Mouse (Mus musculus) MEL (cell line): Measurements from ENCODE around the gene Rrh. TPM values are rescaled to one million over a fixed set of nuclear protein-coding genes. Genes with fewer than 3 reads are reported as not detected.

Experiments
- DNase-seq: peaks from one replicate; pipeline ENCODE4 v3.0.0; 2011; ENCODE audit warnings: low read depth, low spot score
- H3K27ac ChIP-seq: 2 replicates; pipeline ENCODE4 v1.5.1; 2012; ENCODE audit warnings: low read depth, mild to moderate bottlenecking, control low read depth, low read length, moderate library complexity; ENCODE audit not compliant: control insufficient read depth
- H3K27me3 ChIP-seq, 2 experiments: fragments of 150-350 bp in 1 of 2; sonication (generic) in 1 of 2; 2 replicates each; pipeline ENCODE4 v1.6.1; 2012; ENCODE audit warnings: low read length in 2 of 2, mild to moderate bottlenecking in 2 of 2, improper control_type of control experiment in 1 of 2, moderate library complexity in 1 of 2; ENCODE audit not compliant: insufficient read depth in 2 of 2, control insufficient read depth in 1 of 2
- H3K36me3 ChIP-seq, 2 experiments: 2 replicates each; pipeline ENCODE4 v1.6.1; 2012 to 2014; ENCODE audit warnings: low read length in 2 of 2, improper control_type of control experiment in 1 of 2, inconsistent platforms in 1 of 2, mild to moderate bottlenecking in 1 of 2; ENCODE audit not compliant: insufficient read depth in 2 of 2, control insufficient read depth in 1 of 2
- H3K4me1 ChIP-seq, 2 experiments: fragments of 150-350 bp in 1 of 2; sonication (generic) in 1 of 2; 2 replicates each; pipeline ENCODE4 v1.6.1; 2012; ENCODE audit warnings: low read length in 2 of 2, improper control_type of control experiment in 1 of 2, mild to moderate bottlenecking in 1 of 2; ENCODE audit not compliant: insufficient read depth in 2 of 2, control insufficient read depth in 1 of 2
- H3K4me3 ChIP-seq, 2 experiments: fragments of 150-350 bp in 1 of 2; sonication (generic) in 1 of 2; 2 replicates each; pipeline ENCODE4 v1.5.1; 2012; ENCODE audit warnings: low read depth in 2 of 2, low read length in 2 of 2, mild to moderate bottlenecking in 2 of 2, moderate library complexity in 2 of 2, control low read depth in 1 of 2, improper control_type of control experiment in 1 of 2; ENCODE audit not compliant: control insufficient read depth in 1 of 2, insufficient read depth in 1 of 2
- H3K79me2 ChIP-seq: 2 replicates; pipeline ENCODE4 v1.6.1; 2012; ENCODE audit warnings: mild to moderate bottlenecking, low read length, moderate library complexity; ENCODE audit not compliant: control insufficient read depth, poor library complexity, insufficient read depth
- H3K9ac ChIP-seq: 2 replicates; pipeline ENCODE4 v1.6.1; 2012; ENCODE audit warnings: low read depth, mild to moderate bottlenecking, control low read depth, low read length, moderate library complexity; ENCODE audit not compliant: control insufficient read depth, poor library complexity, severe bottlenecking
- H3K9me3 ChIP-seq: fragments of 150-350 bp; sonication (generic); replicated peaks from 2 replicates; pipeline ENCODE4 v1.6.1; 2012; ENCODE audit warnings: mild to moderate bottlenecking, low read length, improper control_type of control experiment, moderate library complexity; ENCODE audit not compliant: insufficient read depth
- CTCF ChIP-seq, 3 experiments: IDR thresholded peaks in 2 of 3; conservative IDR thresholded peaks in 1 of 3; 2 replicates each; pipeline ENCODE4 v1.5.1; 2011 to 2012; ENCODE audit warnings: low read length in 3 of 3, low read depth in 2 of 3, mild to moderate bottlenecking in 2 of 3, improper control_type of control experiment in 1 of 3, inconsistent platforms in 1 of 3, mixed read lengths in 1 of 3, moderate library complexity in 1 of 3; ENCODE audit not compliant: control insufficient read depth in 1 of 3, insufficient read depth in 1 of 3, poor library complexity in 1 of 3, severe bottlenecking in 1 of 3
- E2F4 ChIP-seq: IDR thresholded peaks from 2 replicates; pipeline ENCODE4 v1.6.1; 2011; ENCODE audit warnings: low read depth, low read length, improper control_type of control experiment, borderline replicate concordance
- GABPA ChIP-seq: IDR thresholded peaks from 2 replicates; pipeline ENCODE4 v1.6.1; 2012; ENCODE audit warnings: low read depth, mild to moderate bottlenecking, inconsistent platforms, low read length, improper control_type of control experiment, moderate library complexity
- HCFC1 ChIP-seq: IDR thresholded peaks from 2 replicates; pipeline ENCODE4 v1.6.1; 2012; ENCODE audit warnings: low read depth, mild to moderate bottlenecking, inconsistent platforms, low read length, improper control_type of control experiment, moderate library complexity
- MAFK ChIP-seq: IDR thresholded peaks from 2 replicates; pipeline ENCODE4 v1.6.1; 2011; ENCODE audit warnings: low read depth, mild to moderate bottlenecking, low read length, improper control_type of control experiment, borderline replicate concordance
- MAX ChIP-seq: IDR thresholded peaks from 2 replicates; pipeline ENCODE4 v1.6.1; 2011; ENCODE audit warnings: low read length, improper control_type of control experiment
- MEF2A ChIP-seq: IDR thresholded peaks from 2 replicates; pipeline ENCODE4 v1.6.1; 2014; ENCODE audit warnings: low read depth, mild to moderate bottlenecking, inconsistent platforms, low read length, improper control_type of control experiment; ENCODE audit not compliant: poor library complexity, insufficient replicate concordance, severe bottlenecking; ENCODE audit errors: extremely low read depth
- MYC ChIP-seq: IDR thresholded peaks from 2 replicates; pipeline ENCODE4 v1.6.1; 2011; ENCODE audit warnings: low read depth, mild to moderate bottlenecking, low read length, improper control_type of control experiment, moderate library complexity
- POLR2AphosphoS2 ChIP-seq: IDR thresholded peaks from 2 replicates; pipeline ENCODE4 v1.6.1; 2011; ENCODE audit warnings: low read length, improper control_type of control experiment
- RAD21 ChIP-seq: IDR thresholded peaks from 2 replicates; pipeline ENCODE4 v1.6.1; 2011; ENCODE audit warnings: mild to moderate bottlenecking, low read depth, low read length, improper control_type of control experiment
- TAL1 ChIP-seq: IDR thresholded peaks from 2 replicates; pipeline ENCODE4 v1.6.1; 2012; ENCODE audit warnings: mild to moderate bottlenecking, inconsistent platforms, low read length, moderate library complexity, mixed read lengths
- UBTF ChIP-seq: IDR thresholded peaks from 2 replicates; pipeline ENCODE4 v1.6.1; 2012; ENCODE audit warnings: low read depth, mild to moderate bottlenecking, inconsistent platforms, low read length, improper control_type of control experiment, moderate library complexity, borderline replicate concordance; ENCODE audit not compliant: insufficient read depth
- ZKSCAN1 ChIP-seq: IDR thresholded peaks from 2 replicates; pipeline ENCODE4 v1.6.1; 2012; ENCODE audit warnings: low read depth, mild to moderate bottlenecking, inconsistent platforms, low read length, improper control_type of control experiment, moderate library complexity
- ZNF384 ChIP-seq: IDR thresholded peaks from 2 replicates; pipeline ENCODE4 v1.6.1; 2012; ENCODE audit warnings: low read depth, mild to moderate bottlenecking, inconsistent platforms, low read length, improper control_type of control experiment
- polyA plus RNA-seq, 2 experiments: library from polyadenylated mRNA; stranded (reverse) in 1 of 2; unstranded in 1 of 2; fragments of >175 nt in 1 of 2; fragments of >200 nt in 1 of 2; gene quantifications; 2 replicates each; pipeline versions ENCODE4 v1.2.1 to v1.2.4; 2012; ENCODE audit warnings: low replicate concordance in 2 of 2, low read depth in 1 of 2; ENCODE audit not compliant: insufficient read length in 2 of 2, insufficient read depth in 1 of 2, missing spikeins in 1 of 2
- total RNA-seq: library from RNA; depleted of rRNA; stranded (reverse); fragments of 300-350 nt; gene quantifications from 2 replicates; pipeline ENCODE4 v1.2.3, GENCODE M21; 2012

The Rrh gene
- total and polyA plus RNA-seq, 3 experiments = 0.11 to 0.19 TPM; not detected in 1

- Histone ChIP-seq H3K9ac (no peak overlapping the region), H3K27ac (no peak overlapping the region), H3K27me3 (peaks cover 0 to 2% of the 10 kb centered on the region in 2 experiments; a peak in 1 of 4 replicates), H3K9me3 (no peaks in the 10 kb centered on the region), H3K36me3 (no peaks in the 10 kb centered on the region), H3K4me1 (no peaks in the 10 kb centered on the region), H3K4me3 (no peak overlapping the region), H3K79me2 (no peaks in the 10 kb centered on the region)
- no peak for DNase-seq
- TF ChIP-seq MYC = no peak
- no peak for TF ChIP-seq ZNF384
- TF ChIP-seq MAFK = no peak
- TF ChIP-seq GABPA = no peak
- TF ChIP-seq TAL1 = no peak
- no peak for TF ChIP-seq E2F4
- TF ChIP-seq RAD21 = no peak
- TF ChIP-seq UBTF = no peak
- TF ChIP-seq MEF2A = no peak
- TF ChIP-seq MAX = no peak
Measured at GRCm38 (mm10) chr3:129793801-129794200, 28.6 kb downstream of the Rrh start.

GRCm38 (mm10) chr3:129782746-129783145, 39.6 kb downstream of the Rrh start:
- peak; percentile 17 for DNase-seq
- H3K4me3 ChIP-seq = no peak overlapping the region

GRCm38 (mm10) chr3:129781435-129781834, 41.0 kb downstream of the Rrh start:
- no peak overlapping the region for H3K27ac ChIP-seq
- no peak overlapping the region for H3K4me3 ChIP-seq
- DNase-seq = no peak

More at GRCm38 (mm10) chr3:129782746-129783145, 39.6 kb downstream of the Rrh start:
- no peaks in the 10 kb centered on the region for H3K9me3 ChIP-seq
- H3K4me1 ChIP-seq = no peaks in the 10 kb centered on the region
- H3K27me3 ChIP-seq = no peaks in the 10 kb centered on the region; a peak in 1 of 4 replicates
- TF ChIP-seq CTCF (IDR thresholded peaks at IDR 0.05 in 2 of 3, conservative IDR thresholded peaks at IDR 0.05 in 1 of 3; ENCODE audit: control insufficient read depth in 1 of 3, insufficient read depth in 1 of 3, low read depth in 2 of 3, low read length in 3 of 3, poor library complexity in 1 of 3, severe bottlenecking in 1 of 3) = peak; percentile 27 to 36 (median 28)
- no peak for TF ChIP-seq POLR2AphosphoS2
- no peak overlapping the region for H3K9ac ChIP-seq
- no peaks in the 10 kb centered on the region for H3K36me3 ChIP-seq
- no peak overlapping the region for H3K27ac ChIP-seq
- no peaks in the 10 kb centered on the region for H3K79me2 ChIP-seq

More at GRCm38 (mm10) chr3:129781435-129781834, 41.0 kb downstream of the Rrh start:
- Histone ChIP-seq H3K36me3 (no peaks in the 10 kb centered on the region), H3K9me3 (no peaks in the 10 kb centered on the region), H3K4me1 (no peaks in the 10 kb centered on the region), H3K9ac (no peak overlapping the region), H3K79me2 (no peaks in the 10 kb centered on the region), H3K27me3 (no peaks in the 10 kb centered on the region; a peak in 1 of 4 replicates)
- TF ChIP-seq HCFC1 = no peak
- TF ChIP-seq ZKSCAN1 = no peak
- TF ChIP-seq CTCF (IDR thresholded peaks at IDR 0.05 in 2 of 3, conservative IDR thresholded peaks at IDR 0.05 in 1 of 3; ENCODE audit: control insufficient read depth in 1 of 3, insufficient read depth in 1 of 3, low read depth in 2 of 3, low read length in 3 of 3, poor library complexity in 1 of 3, severe bottlenecking in 1 of 3) = no peak
